Mouse (Mus musculus): ENCODE measurements around the gene Snx32. TPM values are rescaled to one million over a fixed set of nuclear protein-coding genes. Genes with fewer than 3 reads are reported as not detected.
"Not testable (repeated sequence)": the region's sequence is repeated elsewhere in the genome, so short reads cannot be mapped to it uniquely, and the experiment has no call there.

The Snx32 gene
- polyA plus RNA-seq, 1 experiment, result 18.4 TPM

- no peaks in the 10 kb centered on the region for H3K4me1 ChIP-seq (ENCODE audit: control insufficient read depth, insufficient read depth, low read length)
- no peak overlapping the region for H3K27ac ChIP-seq (ENCODE audit: insufficient read depth, low read length)
- no peak overlapping the region for H3K4me3 ChIP-seq (ENCODE audit: insufficient read depth, low read length)
- TF ChIP-seq CTCF (IDR thresholded peaks at IDR 0.05; ENCODE audit: borderline replicate concordance, insufficient read depth, low read length), result no peak
- no peak for TF ChIP-seq POLR2A (IDR thresholded peaks at IDR 0.05; ENCODE audit: low read depth, low read length)
Measured at GRCm38 (mm10) chr19:5513005-5513349, 2.6 kb upstream of the Snx32 start.

GRCm38 (mm10) chr19:5512091-5513004 is 2.0 kb upstream of the Snx32 start:
- Histone ChIP-seq H3K4me1 (ENCODE audit: control insufficient read depth, insufficient read depth, low read length) (no peaks in the 10 kb centered on the region), H3K27ac (ENCODE audit: insufficient read depth, low read length) (no peak overlapping the region), H3K4me3 (ENCODE audit: insufficient read depth, low read length) (no peak overlapping the region)
- TF ChIP-seq POLR2A (IDR thresholded peaks at IDR 0.05; ENCODE audit: low read depth, low read length) (no peak), CTCF (IDR thresholded peaks at IDR 0.05; ENCODE audit: borderline replicate concordance, insufficient read depth, low read length) (no peak)

- Histone ChIP-seq H3K4me1 (ENCODE audit: control insufficient read depth, insufficient read depth, low read length) (no peaks in the 10 kb centered on the region), H3K27ac (ENCODE audit: insufficient read depth, low read length) (no peak overlapping the region), H3K4me3 (ENCODE audit: insufficient read depth, low read length) (peak overlapping the region; percentile 47)
- TF ChIP-seq POLR2A (IDR thresholded peaks at IDR 0.05; ENCODE audit: low read depth, low read length) (no peak), CTCF (IDR thresholded peaks at IDR 0.05; ENCODE audit: borderline replicate concordance, insufficient read depth, low read length) (no peak)
Measured at GRCm38 (mm10) chr19:5511074-5511632, 815 bp upstream of the Snx32 start.

- no peak within 1 kb of the TSS for H3K27ac ChIP-seq (ENCODE audit: insufficient read depth, low read length)
- no peaks in the 10 kb centered on the region for H3K4me1 ChIP-seq (ENCODE audit: control insufficient read depth, insufficient read depth, low read length)
- TF ChIP-seq POLR2A (IDR thresholded peaks at IDR 0.05; ENCODE audit: low read depth, low read length), result no peak
- H3K4me3 ChIP-seq (ENCODE audit: insufficient read depth, low read length), result no peak within 1 kb of the TSS
Measured at GRCm38 (mm10) chr19:5503687-5504086, 6.7 kb downstream of the Snx32 start, which contains the start of gene 1700020D05Rik. TSS of gene 1700020D05Rik (minus strand) at chr19:5503787.

GRCm38 (mm10) chr19:5500330-5500875 is 9.9 kb downstream of the Snx32 start:
- TF ChIP-seq POLR2A (IDR thresholded peaks at IDR 0.05; ENCODE audit: low read depth, low read length) (no peak), CTCF (IDR thresholded peaks at IDR 0.05; ENCODE audit: borderline replicate concordance, insufficient read depth, low read length) (no peak)
- H3K27ac ChIP-seq (ENCODE audit: insufficient read depth, low read length), result no peak overlapping the region
- H3K4me1 ChIP-seq (ENCODE audit: control insufficient read depth, insufficient read depth, low read length), result no peaks in the 10 kb centered on the region
- H3K4me3 ChIP-seq (ENCODE audit: insufficient read depth, low read length), result no peak overlapping the region

GRCm38 (mm10) chr19:5496052-5496370 is 14.3 kb downstream of the Snx32 start:
- Histone ChIP-seq H3K4me3 (ENCODE audit: insufficient read depth, low read length) (no peak overlapping the region), H3K4me1 (ENCODE audit: control insufficient read depth, insufficient read depth, low read length) (no peaks in the 10 kb centered on the region), H3K27ac (ENCODE audit: insufficient read depth, low read length) (no peak overlapping the region)
- TF ChIP-seq CTCF (IDR thresholded peaks at IDR 0.05; ENCODE audit: borderline replicate concordance, insufficient read depth, low read length), result no peak
- no peak for TF ChIP-seq POLR2A (IDR thresholded peaks at IDR 0.05; ENCODE audit: low read depth, low read length)

GRCm38 (mm10) chr19:5495353-5496051 is 14.8 kb downstream of the Snx32 start:
- no peak for TF ChIP-seq CTCF (IDR thresholded peaks at IDR 0.05; ENCODE audit: borderline replicate concordance, insufficient read depth, low read length)
- TF ChIP-seq POLR2A (IDR thresholded peaks at IDR 0.05; ENCODE audit: low read depth, low read length), result 0 out of 2 replicates have a peak, but pooled peaks have one; percentile 19
- no peak overlapping the region for H3K4me3 ChIP-seq (ENCODE audit: insufficient read depth, low read length)
- H3K27ac ChIP-seq (ENCODE audit: insufficient read depth, low read length), result no peak overlapping the region
- no peaks in the 10 kb centered on the region for H3K4me1 ChIP-seq (ENCODE audit: control insufficient read depth, insufficient read depth, low read length)

GRCm38 (mm10) chr19:5494314-5494713 is 16.0 kb downstream of the Snx32 start:
- TF ChIP-seq POLR2A (IDR thresholded peaks at IDR 0.05; ENCODE audit: low read depth, low read length) (0 out of 2 replicates have a peak, but pooled peaks have one; percentile 7), CTCF (IDR thresholded peaks at IDR 0.05; ENCODE audit: borderline replicate concordance, insufficient read depth, low read length) (no peak)
- no peak overlapping the region for H3K4me3 ChIP-seq (ENCODE audit: insufficient read depth, low read length)
- H3K27ac ChIP-seq (ENCODE audit: insufficient read depth, low read length), result no peak overlapping the region
- no peaks in the 10 kb centered on the region for H3K4me1 ChIP-seq (ENCODE audit: control insufficient read depth, insufficient read depth, low read length)

- not testable (repeated sequence) for H3K27ac ChIP-seq (ENCODE audit: insufficient read depth, low read length); H3K4me1 ChIP-seq (ENCODE audit: control insufficient read depth, insufficient read depth, low read length)
- peak overlapping the region; percentile 72 for H3K4me3 ChIP-seq (ENCODE audit: insufficient read depth, low read length)
Measured at GRCm38 (mm10) chr19:5493301-5493721, 17.0 kb downstream of the Snx32 start.

- Histone ChIP-seq H3K4me1 (ENCODE audit: control insufficient read depth, insufficient read depth, low read length) (no peaks in the 10 kb centered on the region), H3K4me3 (ENCODE audit: insufficient read depth, low read length) (peak overlapping the region; percentile 72), H3K27ac (ENCODE audit: insufficient read depth, low read length) (no peak overlapping the region)
- no peak for TF ChIP-seq CTCF (IDR thresholded peaks at IDR 0.05; ENCODE audit: borderline replicate concordance, insufficient read depth, low read length)
- TF ChIP-seq POLR2A (IDR thresholded peaks at IDR 0.05; ENCODE audit: low read depth, low read length), result no peak
Measured at GRCm38 (mm10) chr19:5492641-5493040, 17.7 kb downstream of the Snx32 start.
